Mouse (Mus musculus): Measurements from ENCODE around the gene Ly9. TPM values are rescaled to one million over a fixed set of nuclear protein-coding genes. Genes with fewer than 3 reads are reported as not detected.

Ly9 gene
- 0.49 and 0.85 TPM in 2 replicates for polyA plus RNA-seq (2015; fragmentation: Nextera tagmentation; extraction: Ambion mirVana)

DNA sequence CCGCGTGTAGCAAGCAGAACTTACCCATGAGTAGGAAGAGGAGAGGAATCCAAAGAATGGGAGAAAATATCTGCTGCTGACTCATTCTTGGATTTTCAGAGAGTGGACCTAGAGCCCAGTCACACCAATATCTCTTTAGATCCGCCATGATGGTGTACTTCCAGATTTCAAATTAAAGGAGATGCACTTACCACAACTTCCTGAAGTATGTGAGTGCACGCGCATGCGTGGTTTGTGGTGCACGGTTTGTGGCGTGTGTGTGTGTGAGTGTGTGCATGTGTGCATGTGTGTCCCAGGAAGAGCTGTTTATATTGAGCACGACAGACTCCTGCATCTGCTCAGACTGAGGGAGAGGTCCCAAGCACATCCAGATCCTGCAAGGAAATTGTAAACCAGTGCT, at the start of gene Ly9:
TSS of gene Ly9 (minus strand) at position 235 of the 400 bp plus-strand sequence.
- Histone ChIP-seq H3K9me3 (ENCODE audit: control insufficient read depth, low read length) (no peaks in the 10 kb centered on the region), H3K4me3 (ENCODE audit: low read length) (no peak within 1 kb of the TSS), H3K4me2 (ENCODE audit: low read depth, low read length) (no peak within 1 kb of the TSS), H3K4me1 (replicated peaks; ENCODE audit: control insufficient read depth, insufficient read depth, low read length) (no peaks in the 10 kb centered on the region), H3K27ac (ENCODE audit: low read length) (no peak within 1 kb of the TSS), H3K36me3 (ENCODE audit: control insufficient read depth, insufficient read depth, low read length) (no peaks in the 10 kb centered on the region), H3K27me3 (ENCODE audit: control insufficient read depth, insufficient read depth, low read depth, low read length) (no peaks in the 10 kb centered on the region), H3K9ac (ENCODE audit: low read length) (no peak within 1 kb of the TSS)
- no peak for ATAC-seq (ENCODE audit: low read depth)
- WGBS: 74% methylated on average over 9 of the region's 9 CpGs

DNA sequence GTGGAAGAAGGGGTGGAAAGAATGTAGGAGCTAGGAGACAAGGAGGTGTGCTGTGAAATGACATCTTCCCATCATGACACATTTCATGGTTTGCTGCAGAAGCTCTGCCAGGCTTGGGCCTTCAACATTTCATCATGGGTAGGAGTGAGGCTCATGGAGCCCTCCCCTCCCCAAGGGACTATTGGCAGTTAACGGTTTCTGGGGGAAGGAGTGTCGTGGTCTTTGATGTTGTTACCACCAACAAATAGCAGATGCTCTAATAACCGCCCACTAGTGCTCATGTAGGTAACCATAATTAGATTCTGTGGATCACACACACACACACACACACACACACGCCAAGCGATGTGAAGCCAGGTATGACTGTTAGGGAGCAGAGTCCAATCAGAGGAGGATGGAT, 45.5 kb upstream of the Ly9 start, which contains the start of gene Slamf7:
TSS of gene Slamf7 (minus strand) at position 302 of the 400 bp plus-strand sequence.
- no peaks in the 10 kb centered on the region for H3K36me3 ChIP-seq (ENCODE audit: control insufficient read depth, insufficient read depth, low read length)
- no peak within 1 kb of the TSS for H3K4me3 ChIP-seq (ENCODE audit: low read length)
- no peak within 1 kb of the TSS for H3K9ac ChIP-seq (ENCODE audit: low read length)
- WGBS: 88% methylated on average over 5 of the region's 5 CpGs
- H3K27ac ChIP-seq (ENCODE audit: low read length): no peak within 1 kb of the TSS
- H3K27me3 ChIP-seq (ENCODE audit: control insufficient read depth, insufficient read depth, low read depth, low read length): no peaks in the 10 kb centered on the region
- H3K4me1 ChIP-seq (replicated peaks; ENCODE audit: control insufficient read depth, insufficient read depth, low read length): no peaks in the 10 kb centered on the region
- ATAC-seq (ENCODE audit: low read depth): no peak
- no peak within 1 kb of the TSS for H3K4me2 ChIP-seq (ENCODE audit: low read depth, low read length)
- no peaks in the 10 kb centered on the region for H3K9me3 ChIP-seq (ENCODE audit: control insufficient read depth, low read length)

GRCm38 (mm10) chr1:171648840-171649239, 41.6 kb upstream of the Ly9 start:
- no peak overlapping the region for H3K4me3 ChIP-seq (ENCODE audit: low read length)
- H3K4me1 ChIP-seq (replicated peaks; ENCODE audit: control insufficient read depth, insufficient read depth, low read length): no peaks in the 10 kb centered on the region
- WGBS: 66% methylated on average over 8 of the region's 8 CpGs
- no peak for ATAC-seq (ENCODE audit: low read depth)
- no peak overlapping the region for H3K4me2 ChIP-seq (ENCODE audit: low read depth, low read length)
- no peak overlapping the region for H3K9ac ChIP-seq (ENCODE audit: low read length)
- no peaks in the 10 kb centered on the region for H3K9me3 ChIP-seq (ENCODE audit: control insufficient read depth, low read length)
- no peak overlapping the region for H3K27ac ChIP-seq (ENCODE audit: low read length)
- H3K36me3 ChIP-seq (ENCODE audit: control insufficient read depth, insufficient read depth, low read length): no peaks in the 10 kb centered on the region
- H3K27me3 ChIP-seq (ENCODE audit: control insufficient read depth, insufficient read depth, low read depth, low read length): no peaks in the 10 kb centered on the region

DNA sequence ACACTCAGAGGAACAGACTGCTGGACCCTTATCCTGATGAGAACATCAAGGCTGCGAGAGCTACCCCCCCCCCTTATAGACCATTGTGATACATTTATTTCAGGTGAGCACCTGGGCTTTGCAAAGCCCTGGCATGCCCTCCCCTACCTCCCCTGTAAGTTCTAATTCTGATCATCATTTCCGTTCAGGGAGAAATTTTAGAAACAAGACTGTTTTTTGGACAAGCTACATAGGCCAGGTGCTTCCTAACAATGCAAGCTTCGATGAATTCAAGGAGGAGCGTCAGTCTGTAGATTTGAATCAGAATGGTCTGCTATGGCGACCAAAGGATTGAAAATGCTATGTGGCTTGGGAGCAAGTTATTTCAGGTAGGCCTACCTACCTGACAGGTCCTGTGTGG, 40.5 kb upstream of the Ly9 start:
- no peaks in the 10 kb centered on the region for H3K36me3 ChIP-seq (ENCODE audit: control insufficient read depth, insufficient read depth, low read length)
- no peak overlapping the region for H3K9ac ChIP-seq (ENCODE audit: low read length)
- H3K9me3 ChIP-seq (ENCODE audit: control insufficient read depth, low read length): no peaks in the 10 kb centered on the region
- no peak overlapping the region for H3K4me3 ChIP-seq (ENCODE audit: low read length)
- H3K4me2 ChIP-seq (ENCODE audit: low read depth, low read length): no peak overlapping the region
- WGBS: 84% methylated on average over 5 of the region's 5 CpGs
- H3K4me1 ChIP-seq (replicated peaks; ENCODE audit: control insufficient read depth, insufficient read depth, low read length): no peaks in the 10 kb centered on the region
- H3K27me3 ChIP-seq (ENCODE audit: control insufficient read depth, insufficient read depth, low read depth, low read length): no peaks in the 10 kb centered on the region
- ATAC-seq (ENCODE audit: low read depth): no peak
- no peak overlapping the region for H3K27ac ChIP-seq (ENCODE audit: low read length)

GRCm38 (mm10) chr1:171646429-171646940, 39.3 kb upstream of the Ly9 start:
- no peak overlapping the region for H3K27ac ChIP-seq (ENCODE audit: low read length)
- no peaks in the 10 kb centered on the region for H3K4me1 ChIP-seq (replicated peaks; ENCODE audit: control insufficient read depth, insufficient read depth, low read length)
- H3K27me3 ChIP-seq (ENCODE audit: control insufficient read depth, insufficient read depth, low read depth, low read length): no peaks in the 10 kb centered on the region
- H3K36me3 ChIP-seq (ENCODE audit: control insufficient read depth, insufficient read depth, low read length): no peaks in the 10 kb centered on the region
- ATAC-seq (ENCODE audit: low read depth): no peak
- H3K4me3 ChIP-seq (ENCODE audit: low read length): no peak overlapping the region
- 52% methylated on average over 5 of the region's 5 CpGs for WGBS
- H3K9me3 ChIP-seq (ENCODE audit: control insufficient read depth, low read length): no peaks in the 10 kb centered on the region
- H3K4me2 ChIP-seq (ENCODE audit: low read depth, low read length): no peak overlapping the region
- no peak overlapping the region for H3K9ac ChIP-seq (ENCODE audit: low read length)

DNA sequence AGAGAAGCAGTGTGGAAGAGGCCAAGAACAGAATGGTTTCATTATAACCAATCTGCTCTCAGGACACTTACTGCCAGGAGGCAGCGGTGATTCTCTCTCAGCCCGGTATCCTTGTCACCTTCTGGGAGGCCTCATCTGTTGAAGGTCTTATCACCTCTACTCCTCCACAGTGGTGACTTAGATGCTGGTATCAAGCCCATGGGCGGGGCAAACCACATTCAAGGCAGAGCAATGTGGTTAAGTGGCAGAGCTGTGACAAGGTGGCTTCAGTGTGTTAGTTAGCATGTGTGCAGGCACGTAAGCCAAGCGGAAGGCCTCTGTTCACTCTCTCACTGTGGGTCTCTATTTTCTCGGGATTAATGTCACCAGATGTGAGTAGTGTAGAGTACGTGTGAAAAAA, 36.4 kb upstream of the Ly9 start:
- no peaks in the 10 kb centered on the region for H3K9me3 ChIP-seq (ENCODE audit: control insufficient read depth, low read length)
- H3K4me2 ChIP-seq (ENCODE audit: low read depth, low read length): no peak overlapping the region
- no peak for ATAC-seq (ENCODE audit: low read depth)
- no peak overlapping the region for H3K27ac ChIP-seq (ENCODE audit: low read length)
- no peaks in the 10 kb centered on the region for H3K4me1 ChIP-seq (replicated peaks; ENCODE audit: control insufficient read depth, insufficient read depth, low read length)
- no peak overlapping the region for H3K9ac ChIP-seq (ENCODE audit: low read length)
- 59% methylated on average over 7 of the region's 7 CpGs for WGBS
- H3K36me3 ChIP-seq (ENCODE audit: control insufficient read depth, insufficient read depth, low read length): no peaks in the 10 kb centered on the region
- no peak overlapping the region for H3K4me3 ChIP-seq (ENCODE audit: low read length)
- no peaks in the 10 kb centered on the region for H3K27me3 ChIP-seq (ENCODE audit: control insufficient read depth, insufficient read depth, low read depth, low read length)

GRCm38 (mm10) chr1:171640796-171641195, 33.6 kb upstream of the Ly9 start:
- Histone ChIP-seq H3K4me3 (ENCODE audit: low read length) (no peak overlapping the region), H3K27ac (ENCODE audit: low read length) (no peak overlapping the region), H3K9ac (ENCODE audit: low read length) (no peak overlapping the region), H3K4me1 (replicated peaks; ENCODE audit: control insufficient read depth, insufficient read depth, low read length) (no peaks in the 10 kb centered on the region), H3K36me3 (ENCODE audit: control insufficient read depth, insufficient read depth, low read length) (no peaks in the 10 kb centered on the region), H3K9me3 (ENCODE audit: control insufficient read depth, low read length) (no peaks in the 10 kb centered on the region), H3K4me2 (ENCODE audit: low read depth, low read length) (no peak overlapping the region), H3K27me3 (ENCODE audit: control insufficient read depth, insufficient read depth, low read depth, low read length) (no peaks in the 10 kb centered on the region)
- 94% methylated on average over 6 of the region's 6 CpGs for WGBS
- ATAC-seq (ENCODE audit: low read depth): no peak

DNA sequence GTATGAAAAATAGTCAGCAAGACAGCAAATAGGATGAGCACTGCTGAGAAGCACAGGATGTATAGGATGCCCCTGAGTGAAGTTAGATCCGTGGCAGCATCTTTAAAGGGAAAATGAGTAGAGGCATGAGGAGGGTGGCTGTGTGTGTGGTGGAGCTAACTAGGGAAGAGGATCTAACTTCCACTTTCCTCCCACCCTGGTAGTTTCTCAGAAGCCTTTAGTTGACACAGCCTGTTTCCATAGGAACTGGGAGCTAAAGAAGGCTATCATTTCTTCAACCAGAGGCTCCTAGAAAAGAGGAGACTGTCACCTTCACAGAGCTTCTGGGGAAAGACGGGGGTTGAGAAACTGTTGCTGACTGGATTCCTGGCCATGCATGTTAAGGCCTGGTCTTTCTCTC, 31.5 kb upstream of the Ly9 start:
- 59% methylated on average over 2 of the region's 2 CpGs for WGBS
- Histone ChIP-seq H3K4me2 (ENCODE audit: low read depth, low read length) (no peak overlapping the region), H3K27me3 (ENCODE audit: control insufficient read depth, insufficient read depth, low read depth, low read length) (no peaks in the 10 kb centered on the region), H3K4me3 (ENCODE audit: low read length) (no peak overlapping the region), H3K36me3 (ENCODE audit: control insufficient read depth, insufficient read depth, low read length) (no peaks in the 10 kb centered on the region), H3K4me1 (replicated peaks; ENCODE audit: control insufficient read depth, insufficient read depth, low read length) (no peaks in the 10 kb centered on the region), H3K9me3 (ENCODE audit: control insufficient read depth, low read length) (no peaks in the 10 kb centered on the region), H3K9ac (ENCODE audit: low read length) (no peak overlapping the region), H3K27ac (ENCODE audit: low read length) (no peak overlapping the region)
- no peak for ATAC-seq (ENCODE audit: low read depth)

- no peak for ATAC-seq (ENCODE audit: low read depth)
- H3K4me1 ChIP-seq (replicated peaks; ENCODE audit: control insufficient read depth, insufficient read depth, low read length): no peaks in the 10 kb centered on the region
Observed at GRCm38 (mm10) chr1:171637101-171637500, 29.9 kb upstream of the Ly9 start.

DNA sequence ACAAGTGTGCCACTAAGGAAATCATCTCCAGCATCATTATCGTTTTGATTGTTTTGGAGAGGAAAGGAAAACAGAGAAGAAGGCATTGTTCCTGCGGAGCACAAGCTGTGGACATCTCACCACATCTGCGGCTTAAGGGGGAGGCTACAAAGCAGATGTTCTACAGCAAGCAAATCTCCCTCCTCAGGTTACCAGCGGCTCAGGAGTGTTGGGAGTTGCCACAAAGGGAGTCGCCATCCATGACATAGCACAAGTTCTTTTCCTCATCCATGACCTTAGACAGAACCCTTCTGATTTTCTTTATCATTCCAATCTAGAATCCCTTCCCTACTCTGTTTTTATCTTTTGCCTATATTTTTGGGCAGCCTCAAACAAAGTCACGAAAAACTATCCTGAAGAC, 28.5 kb upstream of the Ly9 start:
- 42% methylated on average over 6 of the region's 6 CpGs for WGBS
- Histone ChIP-seq H3K9me3 (ENCODE audit: control insufficient read depth, low read length) (no peaks in the 10 kb centered on the region), H3K4me1 (replicated peaks; ENCODE audit: control insufficient read depth, insufficient read depth, low read length) (0 out of 2 replicates have a peak, but pooled peaks cover 2% of the 10 kb centered on the region), H3K4me2 (ENCODE audit: low read depth, low read length) (no peak overlapping the region), H3K36me3 (ENCODE audit: control insufficient read depth, insufficient read depth, low read length) (no peaks in the 10 kb centered on the region), H3K27me3 (ENCODE audit: control insufficient read depth, insufficient read depth, low read depth, low read length) (no peaks in the 10 kb centered on the region), H3K4me3 (ENCODE audit: low read length) (no peak overlapping the region), H3K9ac (ENCODE audit: low read length) (no peak overlapping the region), H3K27ac (ENCODE audit: low read length) (no peak overlapping the region)
- ATAC-seq (ENCODE audit: low read depth): no peak

More at GRCm38 (mm10) chr1:171637101-171637500, 29.9 kb upstream of the Ly9 start:
- H3K9me3 ChIP-seq (ENCODE audit: control insufficient read depth, low read length): no peaks in the 10 kb centered on the region
- WGBS: 67% methylated on average over 8 of the region's 8 CpGs
- no peak overlapping the region for H3K4me3 ChIP-seq (ENCODE audit: low read length)
- H3K36me3 ChIP-seq (ENCODE audit: control insufficient read depth, insufficient read depth, low read length): no peaks in the 10 kb centered on the region
- no peak overlapping the region for H3K4me2 ChIP-seq (ENCODE audit: low read depth, low read length)
- H3K9ac ChIP-seq (ENCODE audit: low read length): no peak overlapping the region
- no peaks in the 10 kb centered on the region for H3K27me3 ChIP-seq (ENCODE audit: control insufficient read depth, insufficient read depth, low read depth, low read length)
- no peak overlapping the region for H3K27ac ChIP-seq (ENCODE audit: low read length)

Measured in lung, embryonic 16.5 days (tissue).